Mouse (Mus musculus) heart, embryonic 15.5 days (tissue): ENCODE data around the gene Slc1a5. TPM values are rescaled to one million over a fixed set of nuclear protein-coding genes. Genes with fewer than 3 reads are reported as not detected.

Experiments
- ATAC-seq: fragments of 200-750 bp; cut with Nextera tagmentation; replicated peaks from 2 replicates; pipeline ENCODE4 v1.8.0; 2017; ENCODE audit warnings: low read depth, moderate TSS enrichment; ENCODE audit not compliant: insufficient number of reproducible peaks, insufficient read depth, low FRiP score
- H3K27ac ChIP-seq: fragments of 300-500 bp; sonication (generic); 2 replicates; pipeline ENCODE4 v1.5.1; 2015; ENCODE audit warnings: mild to moderate bottlenecking, inconsistent platforms
- H3K27me3 ChIP-seq: fragments of 300-500 bp; sonication (generic); 2 replicates; pipeline ENCODE4 v1.6.1; 2015; ENCODE audit warnings: inconsistent platforms
- H3K36me3 ChIP-seq: fragments of 300-500 bp; sonication (generic); 2 replicates; pipeline ENCODE4 v1.6.1; 2015; ENCODE audit warnings: mild to moderate bottlenecking, inconsistent platforms
- H3K4me1 ChIP-seq: fragments of 300-500 bp; sonication (generic); replicated peaks from 2 replicates; pipeline ENCODE4 v1.6.1; 2015; ENCODE audit warnings: inconsistent platforms
- H3K4me2 ChIP-seq: fragments of 300-500 bp; sonication (generic); 2 replicates; pipeline ENCODE4 v1.6.1; 2015; ENCODE audit warnings: inconsistent platforms, mild to moderate bottlenecking, moderate library complexity
- H3K4me3 ChIP-seq: fragments of 300-500 bp; sonication (generic); 2 replicates; pipeline ENCODE4 v1.5.1; 2015; ENCODE audit warnings: mild to moderate bottlenecking, inconsistent platforms
- H3K9ac ChIP-seq: fragments of 300-500 bp; sonication (generic); 2 replicates; pipeline ENCODE4 v1.6.1; 2015; ENCODE audit warnings: mild to moderate bottlenecking, inconsistent platforms
- H3K9me3 ChIP-seq: fragments of 300-500 bp; sonication (generic); replicated peaks from 2 replicates; pipeline ENCODE4 v1.6.1; 2016; ENCODE audit warnings: inconsistent platforms
- WGBS: fragments of 180-500 bp; shearing (Covaris S2); methylation state at CpG from one replicate; pipeline ENCODE4 v1.1.7; 2015; ENCODE audit warnings: mixed read lengths; 5-methylcytosine and 5-hydroxymethylcytosine counted together
- polyA plus RNA-seq: library from polyadenylated mRNA; unstranded; fragments of >200 nt; fragmentation: Nextera tagmentation; extraction: Ambion mirVana; gene quantifications from 2 replicates; pipeline ENCODE4 v1.2.1, GENCODE M21; 2015

Slc1a5 gene
- 40.2 and 46.4 TPM in 2 replicates for polyA plus RNA-seq

GRCm38 (mm10) chr7:16780825-16781554, at the start of gene Slc1a5:
Gene Slc1a5, plus strand, starts transcription at chr7:16781340.
- Histone ChIP-seq H3K4me3 (peak within 1 kb of the TSS; percentile 73), H3K27ac (peak within 1 kb of the TSS; percentile 52), H3K9ac (peak within 1 kb of the TSS; percentile 73), H3K4me1 (peaks cover 36% of the 10 kb centered on the region), H3K9me3 (no peaks in the 10 kb centered on the region), H3K27me3 (no peaks in the 10 kb centered on the region), H3K36me3 (no peaks in the 10 kb centered on the region), H3K4me2 (peak within 1 kb of the TSS; percentile 92)
- WGBS = 2% methylated on average over 34 of the region's 34 CpGs
- peak; percentile 68 for ATAC-seq

- no peak overlapping the region for H3K4me2 ChIP-seq
- H3K36me3 ChIP-seq = no peaks in the 10 kb centered on the region
- ATAC-seq = no peak
- H3K4me3 ChIP-seq = no peak overlapping the region
- 60% methylated on average over 7 of the region's 7 CpGs for WGBS
- no peaks in the 10 kb centered on the region for H3K9me3 ChIP-seq
- no peak overlapping the region for H3K9ac ChIP-seq
- H3K4me1 ChIP-seq = peaks cover 17% of the 10 kb centered on the region
- no peak overlapping the region for H3K27ac ChIP-seq
- no peaks in the 10 kb centered on the region for H3K27me3 ChIP-seq
Measured at GRCm38 (mm10) chr7:16731893-16732422, 49.2 kb upstream of the Slc1a5 start.

- Histone ChIP-seq H3K27ac (no peak overlapping the region), H3K9me3 (no peaks in the 10 kb centered on the region), H3K4me2 (peak overlapping the region; percentile 66), H3K4me3 (peak overlapping the region; percentile 83), H3K9ac (peak overlapping the region; percentile 22; the same call in 1 of the 2 replicates), H3K36me3 (0 out of 2 replicates have a peak, but pooled peaks cover 5% of the 10 kb centered on the region), H3K4me1 (peaks cover 19% of the 10 kb centered on the region), H3K27me3 (no peaks in the 10 kb centered on the region)
- ATAC-seq = no peak
- 40% methylated on average over 10 of the region's 10 CpGs for WGBS
Measured at GRCm38 (mm10) chr7:16737606-16738072, 43.5 kb upstream of the Slc1a5 start.

GRCm38 (mm10) chr7:16738073-16738696, 43.0 kb upstream of the Slc1a5 start, which contains the start of gene Ap2s1:
Gene Ap2s1, plus strand, starts transcription at chr7:16738410.
- Histone ChIP-seq H3K4me2 (peak within 1 kb of the TSS; percentile 66), H3K9me3 (no peaks in the 10 kb centered on the region), H3K27ac (peak within 1 kb of the TSS; percentile 69), H3K36me3 (peaks cover 8% of the 10 kb centered on the region; the same call in 1 of the 2 replicates), H3K9ac (peak within 1 kb of the TSS; percentile 91), H3K4me1 (peaks cover 19% of the 10 kb centered on the region), H3K27me3 (no peaks in the 10 kb centered on the region), H3K4me3 (peak within 1 kb of the TSS; percentile 83)
- ATAC-seq = peak; percentile 94
- WGBS = under 1% methylated on average over 34 of the region's 34 CpGs

- no peaks in the 10 kb centered on the region for H3K27me3 ChIP-seq
- H3K4me3 ChIP-seq = peak overlapping the region; percentile 83
- H3K4me1 ChIP-seq = peaks cover 25% of the 10 kb centered on the region
- no peak for ATAC-seq
- WGBS = 51% methylated on average over 10 of the region's 10 CpGs
- H3K27ac ChIP-seq = 0 out of 2 replicates have a peak overlapping the region, but pooled peaks have one; percentile 69
- H3K4me2 ChIP-seq = peak overlapping the region; percentile 66
- H3K9ac ChIP-seq = peak overlapping the region; percentile 91
- no peaks in the 10 kb centered on the region for H3K9me3 ChIP-seq
- peaks cover 15% of the 10 kb centered on the region for H3K36me3 ChIP-seq
Measured at GRCm38 (mm10) chr7:16739056-16739604, 42.0 kb upstream of the Slc1a5 start.

GRCm38 (mm10) chr7:16745373-16745772, 35.8 kb upstream of the Slc1a5 start:
- H3K27ac ChIP-seq = no peak overlapping the region
- H3K4me2 ChIP-seq = no peak overlapping the region
- H3K36me3 ChIP-seq = peaks cover 63% of the 10 kb centered on the region
- H3K9me3 ChIP-seq = no peaks in the 10 kb centered on the region
- ATAC-seq = no peak
- H3K4me1 ChIP-seq = peaks cover 16% of the 10 kb centered on the region
- 89% methylated on average over 4 of the region's 4 CpGs for WGBS
- H3K4me3 ChIP-seq = no peak overlapping the region
- no peak overlapping the region for H3K9ac ChIP-seq
- H3K27me3 ChIP-seq = no peaks in the 10 kb centered on the region

- WGBS = 55% methylated on average over 3 of the region's 3 CpGs
- H3K27ac ChIP-seq = no peak overlapping the region
- no peaks in the 10 kb centered on the region for H3K9me3 ChIP-seq
- H3K4me1 ChIP-seq = peaks cover 16% of the 10 kb centered on the region
- H3K4me2 ChIP-seq = no peak overlapping the region
- peaks cover 62% of the 10 kb centered on the region for H3K36me3 ChIP-seq
- no peaks in the 10 kb centered on the region for H3K27me3 ChIP-seq
- H3K9ac ChIP-seq = no peak overlapping the region
- ATAC-seq = no peak
- H3K4me3 ChIP-seq = no peak overlapping the region
Measured at GRCm38 (mm10) chr7:16746093-16746492, 35.0 kb upstream of the Slc1a5 start.

- H3K27ac ChIP-seq = no peak overlapping the region
- peaks cover 58% of the 10 kb centered on the region for H3K36me3 ChIP-seq
- no peaks in the 10 kb centered on the region for H3K9me3 ChIP-seq
- ATAC-seq = no peak
- no peak overlapping the region for H3K9ac ChIP-seq
- H3K4me2 ChIP-seq = no peak overlapping the region
- H3K27me3 ChIP-seq = no peaks in the 10 kb centered on the region
- H3K4me3 ChIP-seq = no peak overlapping the region
- WGBS = 90% methylated on average over 6 of the region's 6 CpGs
- peaks cover 16% of the 10 kb centered on the region for H3K4me1 ChIP-seq
Measured at GRCm38 (mm10) chr7:16747656-16748055, 33.5 kb upstream of the Slc1a5 start.

- WGBS = 81% methylated on average over 12 of the region's 12 CpGs
- H3K4me2 ChIP-seq = no peak overlapping the region
Measured at GRCm38 (mm10) chr7:16752016-16752415, 29.1 kb upstream of the Slc1a5 start.

GRCm38 (mm10) chr7:16755362-16756017, 25.6 kb upstream of the Slc1a5 start:
- H3K4me3 ChIP-seq = no peak overlapping the region
- H3K4me1 ChIP-seq = peaks cover 16% of the 10 kb centered on the region
- 36% methylated on average over 17 of the region's 17 CpGs for WGBS
- no peak overlapping the region for H3K9ac ChIP-seq
- H3K4me2 ChIP-seq = no peak overlapping the region
- peak overlapping the region; percentile 14 for H3K27ac ChIP-seq
- no peak for ATAC-seq
- H3K36me3 ChIP-seq = no peaks in the 10 kb centered on the region
- H3K27me3 ChIP-seq = no peaks in the 10 kb centered on the region
- H3K9me3 ChIP-seq = no peaks in the 10 kb centered on the region

More at GRCm38 (mm10) chr7:16752016-16752415, 29.1 kb upstream of the Slc1a5 start:
- Histone ChIP-seq H3K9me3 (no peaks in the 10 kb centered on the region), H3K9ac (no peak overlapping the region), H3K27ac (no peak overlapping the region), H3K4me3 (no peak overlapping the region), H3K36me3 (peaks cover 29% of the 10 kb centered on the region), H3K27me3 (no peaks in the 10 kb centered on the region), H3K4me1 (peaks cover 14% of the 10 kb centered on the region)
- no peak for ATAC-seq
